Mouse (Mus musculus) bone marrow, adult 2 months (tissue): Measurements from ENCODE around the gene Snx1.

Source experiments
- CTCF ChIP-seq: fragments of 200-500 bp; IDR thresholded peaks from 2 replicates; pipeline ENCODE4 v1.5.1; 2011; ENCODE audit warnings: low read length, control low read depth; ENCODE audit not compliant: control insufficient read depth, insufficient read depth
- POLR2A ChIP-seq: fragments of 200-500 bp; IDR thresholded peaks from 2 replicates; pipeline ENCODE4 v1.6.1; 2011; ENCODE audit warnings: low read depth, mild to moderate bottlenecking, control low read depth, low read length, borderline replicate concordance; ENCODE audit not compliant: control insufficient read depth

- TF ChIP-seq POLR2A (peak; percentile 37; the same call in 1 of the 2 replicates), CTCF (0 out of 2 replicates have a peak, but pooled peaks have one; percentile 8)
Measured at GRCm38 (mm10) chr9:66068971-66069391, 57.4 kb downstream of the Snx1 start.
